Mouse (Mus musculus) kidney, embryonic 14.5 days (tissue): ENCODE results near the gene Kcnd3. TPM values are rescaled to one million over a fixed set of nuclear protein-coding genes. Genes with fewer than 3 reads are reported as not detected.

Source experiments
- ATAC-seq: fragments of 200-750 bp; cut with Nextera tagmentation; 2 replicates; pipeline ENCODE4 v1.8.0; 2017; ENCODE audit warnings: moderate number of reproducible peaks, mild to moderate bottlenecking, moderate TSS enrichment, moderate library complexity; ENCODE audit not compliant: low FRiP score, low TSS enrichment
- H3K27ac ChIP-seq: fragments of 300-500 bp; sonication (generic); 2 replicates; pipeline ENCODE4 v1.5.1; 2014; ENCODE audit warnings: low read depth, mild to moderate bottlenecking, low read length, moderate library complexity, mixed read lengths
- H3K27me3 ChIP-seq: fragments of 300-500 bp; sonication (generic); 2 replicates; pipeline ENCODE4 v1.6.1; 2014; ENCODE audit warnings: mild to moderate bottlenecking, low read length; ENCODE audit not compliant: control insufficient read depth, insufficient read depth
- H3K36me3 ChIP-seq: fragments of 300-500 bp; sonication (generic); 2 replicates; pipeline ENCODE4 v1.6.1; 2014; ENCODE audit warnings: low read length, mixed read lengths; ENCODE audit not compliant: control insufficient read depth, insufficient read depth
- H3K4me1 ChIP-seq: fragments of 300-500 bp; sonication (generic); 2 replicates; pipeline ENCODE4 v1.6.1; 2014; ENCODE audit warnings: low read length, mixed read lengths; ENCODE audit not compliant: control insufficient read depth, insufficient read depth
- H3K4me2 ChIP-seq: fragments of 300-500 bp; sonication (generic); replicated peaks from 2 replicates; pipeline ENCODE4 v1.6.1; 2014; ENCODE audit warnings: low read depth, mild to moderate bottlenecking, low read length
- H3K4me3 ChIP-seq: fragments of 300-500 bp; sonication (generic); 2 replicates; pipeline ENCODE4 v1.5.1; 2014; ENCODE audit warnings: mild to moderate bottlenecking, low read length
- H3K9ac ChIP-seq: fragments of 300-500 bp; sonication (generic); 2 replicates; pipeline ENCODE4 v1.6.1; 2014; ENCODE audit warnings: low read depth, mild to moderate bottlenecking, low read length, moderate library complexity
- H3K9me3 ChIP-seq: fragments of 300-500 bp; sonication (generic); 2 replicates; pipeline ENCODE4 v1.6.1; 2016; ENCODE audit warnings: low read length; ENCODE audit not compliant: control insufficient read depth
- WGBS: fragments of 180-500 bp; shearing (Covaris S2); extraction: QIAGEN DNeasy Blood & Tissue Kit; methylation state at CpG from one replicate; pipeline ENCODE4 v1.1.7; 2014; 5-methylcytosine and 5-hydroxymethylcytosine counted together
- polyA plus RNA-seq: library from polyadenylated mRNA; unstranded; fragments of >200 nt; fragmentation: Nextera tagmentation; extraction: Ambion mirVana; gene quantifications from 2 replicates; pipeline ENCODE4 v1.2.1, GENCODE M21; 2014

The Kcnd3 gene
- polyA plus RNA-seq, 1 experiment from 2014 or later: 2.8 TPM

DNA sequence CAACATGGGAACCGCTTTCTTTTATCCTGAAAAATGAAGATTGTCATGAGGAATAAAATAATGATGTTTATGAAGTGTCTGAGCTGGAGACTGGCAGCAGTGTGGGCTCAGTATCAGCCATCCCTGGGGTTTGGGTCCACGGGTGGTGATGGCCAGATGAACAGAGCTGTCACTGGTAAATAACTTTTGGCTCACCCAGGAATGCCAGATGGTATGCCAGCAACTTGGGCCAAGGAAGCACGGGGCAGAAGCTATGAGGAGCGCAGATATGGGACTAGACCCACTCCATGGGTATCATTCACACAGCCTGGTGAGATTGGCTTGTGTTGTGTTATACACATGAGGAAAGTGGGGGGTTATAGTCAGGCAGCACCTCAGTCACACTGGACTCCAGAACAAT, 26.7 kb downstream of the Kcnd3 start:
- 92% methylated on average over 4 of the region's 4 CpGs for WGBS
- no peaks in the 10 kb centered on the region for H3K9me3 ChIP-seq
- no peak for ATAC-seq
- H3K4me3 ChIP-seq: no peak overlapping the region
- peaks cover 6% of the 10 kb centered on the region; the same call in 1 of the 2 replicates for H3K4me1 ChIP-seq
- H3K4me2 ChIP-seq: no peak overlapping the region
- no peaks in the 10 kb centered on the region for H3K36me3 ChIP-seq
- no peak overlapping the region for H3K9ac ChIP-seq
- H3K27ac ChIP-seq: no peak overlapping the region
- no peaks in the 10 kb centered on the region for H3K27me3 ChIP-seq

DNA sequence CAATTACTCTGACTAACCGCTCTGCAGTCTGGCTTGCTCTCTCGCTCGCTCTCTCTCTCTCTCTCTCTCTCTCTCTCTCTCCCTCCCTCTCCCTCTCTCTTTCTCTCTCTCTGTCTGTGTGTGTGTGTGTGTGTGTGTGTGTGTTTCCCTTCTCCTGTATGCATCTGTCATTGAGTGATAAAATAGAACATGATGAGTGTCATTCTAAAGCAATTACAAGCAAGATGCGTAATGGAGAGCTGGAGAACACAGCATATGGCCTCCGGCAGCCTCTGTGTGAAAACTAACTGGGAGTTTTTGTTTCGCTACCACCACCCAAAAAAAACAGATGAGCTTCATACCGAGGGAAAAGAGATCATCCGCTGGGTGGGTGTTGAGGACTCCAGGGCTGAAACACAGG, 29.3 kb downstream of the Kcnd3 start:
- H3K9me3 ChIP-seq: no peaks in the 10 kb centered on the region
- H3K9ac ChIP-seq: no peak overlapping the region
- 69% methylated on average over 8 of the region's 8 CpGs for WGBS
- H3K4me3 ChIP-seq: no peak overlapping the region
- no peak for ATAC-seq
- H3K36me3 ChIP-seq: no peaks in the 10 kb centered on the region
- H3K27ac ChIP-seq: no peak overlapping the region
- no peaks in the 10 kb centered on the region for H3K27me3 ChIP-seq
- no peak overlapping the region for H3K4me2 ChIP-seq
- peaks cover 6% of the 10 kb centered on the region; the same call in 1 of the 2 replicates for H3K4me1 ChIP-seq

GRCm38 (mm10) chr3:105483651-105484052, 31.5 kb downstream of the Kcnd3 start:
- WGBS: 68% methylated on average over 13 of the region's 13 CpGs
- H3K4me1 ChIP-seq: peaks cover 6% of the 10 kb centered on the region; the same call in 1 of the 2 replicates
- no peak overlapping the region for H3K4me2 ChIP-seq
- no peak overlapping the region for H3K9ac ChIP-seq
- ATAC-seq: no peak
- no peaks in the 10 kb centered on the region for H3K9me3 ChIP-seq
- H3K27ac ChIP-seq: no peak overlapping the region
- H3K4me3 ChIP-seq: no peak overlapping the region
- no peaks in the 10 kb centered on the region for H3K36me3 ChIP-seq
- no peaks in the 10 kb centered on the region for H3K27me3 ChIP-seq

DNA sequence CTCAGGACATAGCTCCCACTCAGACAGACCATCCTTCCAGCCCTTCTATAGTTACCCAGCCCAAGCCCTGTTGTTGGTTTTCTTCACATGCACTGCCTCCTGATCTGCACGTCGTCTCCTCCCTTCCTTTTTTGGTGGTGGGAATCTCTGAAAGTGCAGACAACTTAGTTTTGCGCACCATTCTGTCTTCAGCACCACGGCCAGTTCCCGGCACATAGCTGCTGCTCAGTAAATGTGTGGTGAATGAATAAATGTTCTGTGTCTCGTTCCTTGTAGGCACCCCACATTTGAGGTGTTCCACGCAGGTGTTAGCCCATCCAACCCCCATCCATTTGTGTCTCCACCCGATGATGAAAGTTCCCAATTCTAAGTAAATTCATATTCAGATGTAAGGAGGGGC, 35.0 kb downstream of the Kcnd3 start:
- Histone ChIP-seq H3K27me3 (no peaks in the 10 kb centered on the region), H3K9me3 (no peaks in the 10 kb centered on the region), H3K36me3 (no peaks in the 10 kb centered on the region), H3K4me2 (no peak overlapping the region), H3K4me1 (no peaks in the 10 kb centered on the region), H3K9ac (no peak overlapping the region), H3K27ac (no peak overlapping the region), H3K4me3 (no peak overlapping the region)
- WGBS: 41% methylated on average over 8 of the region's 8 CpGs
- ATAC-seq: no peak

GRCm38 (mm10) chr3:105489607-105490006, 37.5 kb downstream of the Kcnd3 start:
- H3K27ac ChIP-seq: no peak overlapping the region
- WGBS: 31% methylated on average over 4 of the region's 4 CpGs
- no peak for ATAC-seq
- no peak overlapping the region for H3K9ac ChIP-seq
- no peaks in the 10 kb centered on the region for H3K4me1 ChIP-seq
- H3K36me3 ChIP-seq: no peaks in the 10 kb centered on the region
- H3K4me3 ChIP-seq: no peak overlapping the region
- no peaks in the 10 kb centered on the region for H3K9me3 ChIP-seq
- no peak overlapping the region for H3K4me2 ChIP-seq
- H3K27me3 ChIP-seq: no peaks in the 10 kb centered on the region; the same call in 1 of the 2 replicates

DNA sequence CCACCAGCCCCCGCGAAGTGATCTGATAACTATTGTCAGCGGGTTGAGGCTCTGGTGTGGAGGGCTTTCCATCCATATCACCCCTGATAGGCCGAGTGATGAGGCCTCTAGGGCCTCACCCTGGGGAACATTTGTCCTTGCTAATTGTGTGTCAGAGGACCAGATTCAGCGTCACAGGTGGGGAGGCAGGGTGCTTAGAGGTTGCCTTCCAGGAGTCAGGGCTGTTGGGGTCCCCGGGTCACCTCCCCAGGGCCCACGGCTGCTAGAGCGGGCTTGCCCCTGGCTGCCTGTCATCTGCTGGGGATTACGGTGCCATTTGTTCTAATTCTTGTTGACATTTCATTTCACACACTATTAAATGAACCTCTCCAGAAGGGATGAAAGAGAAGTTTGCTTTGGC, 42.8 kb downstream of the Kcnd3 start:
- no peak for ATAC-seq
- Histone ChIP-seq H3K27me3 (no peaks in the 10 kb centered on the region; the same call in 1 of the 2 replicates), H3K36me3 (no peaks in the 10 kb centered on the region), H3K4me1 (0 out of 2 replicates have a peak, but pooled peaks cover 6% of the 10 kb centered on the region), H3K9me3 (no peaks in the 10 kb centered on the region), H3K4me2 (no peak overlapping the region), H3K27ac (no peak overlapping the region), H3K9ac (no peak overlapping the region), H3K4me3 (no peak overlapping the region)
- WGBS: 26% methylated on average over 9 of the region's 9 CpGs

GRCm38 (mm10) chr3:105496216-105496615, 44.1 kb downstream of the Kcnd3 start:
- H3K4me3 ChIP-seq: no peak overlapping the region
- H3K9ac ChIP-seq: no peak overlapping the region
- H3K9me3 ChIP-seq: no peaks in the 10 kb centered on the region
- H3K4me1 ChIP-seq: 0 out of 2 replicates have a peak, but pooled peaks cover 6% of the 10 kb centered on the region
- H3K27me3 ChIP-seq: no peaks in the 10 kb centered on the region; the same call in 1 of the 2 replicates
- H3K4me2 ChIP-seq: no peak overlapping the region
- no peak for ATAC-seq
- H3K27ac ChIP-seq: no peak overlapping the region
- no peaks in the 10 kb centered on the region for H3K36me3 ChIP-seq
- WGBS: 63% methylated on average over 7 of the region's 7 CpGs

GRCm38 (mm10) chr3:105496935-105497334, 44.8 kb downstream of the Kcnd3 start:
- Histone ChIP-seq H3K4me3 (no peak overlapping the region), H3K36me3 (no peaks in the 10 kb centered on the region), H3K27ac (no peak overlapping the region), H3K4me1 (0 out of 2 replicates have a peak, but pooled peaks cover 6% of the 10 kb centered on the region), H3K9me3 (no peaks in the 10 kb centered on the region), H3K4me2 (no peak overlapping the region), H3K27me3 (no peaks in the 10 kb centered on the region; the same call in 1 of the 2 replicates), H3K9ac (no peak overlapping the region)
- ATAC-seq: no peak
- 86% methylated on average over 5 of the region's 5 CpGs for WGBS

DNA sequence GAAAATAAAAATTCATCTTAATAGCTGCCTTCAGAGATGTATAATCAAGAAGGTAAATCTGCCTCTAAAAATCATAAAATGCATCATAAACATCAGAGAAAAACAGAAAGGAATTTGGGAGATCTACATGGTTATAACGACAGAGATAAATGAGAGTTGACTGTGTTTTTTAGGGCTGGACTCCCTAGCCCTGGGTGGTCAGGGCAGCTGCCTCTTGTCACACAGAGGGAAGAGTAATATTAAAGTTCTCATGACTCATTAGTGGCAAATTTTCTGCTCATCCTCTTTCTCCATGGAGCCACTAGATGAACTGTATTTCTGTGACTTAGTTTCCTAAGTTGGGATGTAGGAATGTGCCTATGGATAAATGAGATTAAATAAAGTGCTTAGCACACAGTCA, 48.9 kb downstream of the Kcnd3 start:
- 63% methylated on average over 1 of the region's 1 CpGs for WGBS
- 0 out of 2 replicates have a peak, but pooled peaks cover 3% of the 10 kb centered on the region for H3K4me1 ChIP-seq
- no peaks in the 10 kb centered on the region for H3K36me3 ChIP-seq
- no peaks in the 10 kb centered on the region for H3K9me3 ChIP-seq
- H3K4me3 ChIP-seq: no peak overlapping the region
- no peaks in the 10 kb centered on the region for H3K27me3 ChIP-seq
- ATAC-seq: 0 out of 2 replicates have a peak, but pooled peaks have one; percentile 72
- no peak overlapping the region for H3K27ac ChIP-seq
- no peak overlapping the region for H3K9ac ChIP-seq
- H3K4me2 ChIP-seq: no peak overlapping the region
